In genomic region chr3:89869556-89869955, GRCm38 (mm10) we compare ENCODE assay signal across 14 mouse cellular contexts. TPM values are rescaled to one million over a fixed set of nuclear protein-coding genes. Genes with fewer than 3 reads are reported as not detected.
DNase-seq lines count a peak whose midpoint lies in the region; ATAC-seq and TF ChIP-seq lines count a peak whose summit lies in the region.
"Had no signal": no experiment of that assay in that cellular context is flagged by ENCODE, and none has a peak within 500 bp of the region (broad histone marks: within the 10 kb centered on the region; RNA-seq: fewer than 3 reads in every experiment).

No protein-coding gene starts in this region.

- H3K4me1 ChIP-seq in intestine, embryonic 16.5 days (ENCODE audit: control insufficient read depth, insufficient read depth, low read length) = peaks cover 22% of the 10 kb centered on the region

- H3K9ac ChIP-seq in intestine, embryonic 16.5 days (ENCODE audit: low read depth, low read length) = 0 out of 2 replicates have a peak overlapping the region, but pooled peaks have one; percentile 17

- TF ChIP-seq CTCF in layer of hippocampus, adult 2 months (conservative IDR thresholded peaks at IDR 0.05) = no peak

- peaks cover 3% of the 10 kb centered on the region; the same call in 1 of the 2 replicates for H3K36me3 ChIP-seq in intestine, embryonic 16.5 days (ENCODE audit: control insufficient read depth, insufficient read depth, low read length)
- H3K36me3 ChIP-seq in splenic B cell, adult 2 months (ENCODE audit: control insufficient read depth, insufficient read depth, low read length, poor library complexity, severe bottlenecking) = no peaks in the 10 kb centered on the region

- no peaks in the 10 kb centered on the region for H3K27me3 ChIP-seq in intestine, embryonic 16.5 days (replicated peaks; ENCODE audit: control insufficient read depth, insufficient read depth, low read length)
- no peaks in the 10 kb centered on the region for H3K27me3 ChIP-seq in splenic B cell, adult 2 months (ENCODE audit: control insufficient read depth, insufficient read depth, low read length, poor library complexity, severe bottlenecking)

- DNase-seq in layer of hippocampus, adult 2 months (ENCODE audit: low spot score in 2 of 2) = no peak
- no peak for DNase-seq in layer of hippocampus, adult 8-10 months (ENCODE audit: low spot score in 2 of 2)
- DNase-seq in CD4-positive, CD25-positive, alpha-beta regulatory T cell, adult 2 months (ENCODE audit: low read depth, low spot score) = peak; percentile 66
- peak; percentile 57 for DNase-seq in splenic B cell, adult 2 months (ENCODE audit: low read depth, low spot score)
- no peak for DNase-seq in urinary bladder, adult 18-20 months (ENCODE audit: low spot score in 2 of 2)
- DNase-seq in ovary, postnatal 14 days (ENCODE audit: low spot score) = no peak
- no peak for DNase-seq in gastrocnemius, adult 8-10 months (ENCODE audit: low spot score in 2 of 2)
- DNase-seq: adrenal gland, postnatal 10 days; cerebellum, postnatal 25 days; gastrocnemius, postnatal 25 days; heart, postnatal 36 days; lung, adult 2 months had no signal

- H3K4me3 ChIP-seq in layer of hippocampus, adult 2 months = no peak overlapping the region
- no peak overlapping the region for H3K4me3 ChIP-seq in intestine, embryonic 16.5 days (ENCODE audit: low read length)
- H3K4me3 ChIP-seq: erythroblast, embryonic 14.5 days had no signal

- 0 out of 2 replicates have a peak overlapping the region, but pooled peaks have one; percentile 32 for H3K27ac ChIP-seq in layer of hippocampus, adult 2 months
- H3K27ac ChIP-seq in intestine, embryonic 16.5 days (ENCODE audit: low read length) = peak overlapping the region; percentile 65

- ATAC-seq in intestine, embryonic 16.5 days = no peak

- no peak overlapping the region for H3K4me2 ChIP-seq in intestine, embryonic 16.5 days (ENCODE audit: low read depth, low read length)

- 72% methylated on average over 9 of the region's 9 CpGs for WGBS in intestine, embryonic 16.5 days

- no peaks in the 10 kb centered on the region for H3K9me3 ChIP-seq in intestine, embryonic 16.5 days (ENCODE audit: control insufficient read depth, low read length)

RNA-seq across cellular contexts. Expression of gene She, which starts 38.4 kb away (rescaled TPM):
- 1 to 10 TPM; 2.8 to 3.1 TPM for total RNA-seq in layer of hippocampus, adult 2 months (2021)
- total RNA-seq in layer of hippocampus, adult 8-10 months (2022) = 1 to 10 TPM; 2.9 to 5.3 (median 3.6) TPM
- 2.3 and 2.6 TPM in 2 replicates for polyA plus RNA-seq in intestine, embryonic 16.5 days (2015; fragmentation: Nextera tagmentation; extraction: Ambion mirVana)
- 1 to 10 TPM; 2.8 to 3.8 (median 3.3) TPM for total RNA-seq in gastrocnemius, adult 8-10 months (2022)
- polyA plus RNA-seq: erythroblast, embryonic 14.5 days had no signal

RNA-seq across cellular contexts. Expression of gene Il6ra, which starts 43.4 kb away (rescaled TPM):
- total RNA-seq in layer of hippocampus, adult 2 months (2021) = 1 to 10 TPM; 5.9 to 6.1 TPM
- total RNA-seq in layer of hippocampus, adult 8-10 months (2022) = 1 to 10 TPM; 6.6 to 9.4 (median 8.1) TPM
- polyA plus RNA-seq in intestine, embryonic 16.5 days (2015; fragmentation: Nextera tagmentation; extraction: Ambion mirVana) = 3.0 and 3.4 TPM in 2 replicates
- total RNA-seq in gastrocnemius, adult 8-10 months (2022) = 10 to 100 TPM in 1 of 4 experiments, 1 to 10 TPM in 3; 1.6 to 11.5 (median 2.8) TPM

Comparison
In these comparisons a context has a peak if more than half of its experiments do, and no peak if none do; other contexts are left out.
1. DNase-seq: peak in CD4-positive, CD25-positive, alpha-beta regulatory T cell, adult 2 months (single experiment) and splenic B cell, adult 2 months (single experiment); none in layer of hippocampus, adult 2 months (0 of 2), layer of hippocampus, adult 8-10 months (0 of 2), urinary bladder, adult 18-20 months (0 of 2), ovary, postnatal 14 days (single experiment) and gastrocnemius, adult 8-10 months (0 of 2).